Mouse (Mus musculus) megakaryocyte, embryonic 14.5 days (primary cell): ENCODE measurements around the gene D630003M21Rik.

Source experiments
- FLI1 ChIP-seq: IDR thresholded peaks from 2 replicates; pipeline ENCODE4 v1.6.1; 2012; ENCODE audit warnings: low read length, inconsistent platforms, mixed read lengths
- GATA1 ChIP-seq: IDR thresholded peaks from 3 replicates; pipeline ENCODE4 v1.6.1; 2012; ENCODE audit warnings: mixed read lengths, low read length, inconsistent platforms, borderline replicate concordance

GRCm38 (mm10) chr2:158221446-158222084, 7.5 kb downstream of the D630003M21Rik start:
- TF ChIP-seq GATA1 (no peak), FLI1 (no peak)
